Mouse (Mus musculus) 3134 (cell line): ENCODE measurements around the gene Susd3.

Source experiments
- DNase-seq: peaks from one replicate; pipeline ENCODE4 v3.0.0-alpha.2; 2011; ENCODE audit warnings: low spot score; ENCODE audit not compliant: insufficient read length; ENCODE audit errors: extremely low read depth

The Susd3 gene

DNA sequence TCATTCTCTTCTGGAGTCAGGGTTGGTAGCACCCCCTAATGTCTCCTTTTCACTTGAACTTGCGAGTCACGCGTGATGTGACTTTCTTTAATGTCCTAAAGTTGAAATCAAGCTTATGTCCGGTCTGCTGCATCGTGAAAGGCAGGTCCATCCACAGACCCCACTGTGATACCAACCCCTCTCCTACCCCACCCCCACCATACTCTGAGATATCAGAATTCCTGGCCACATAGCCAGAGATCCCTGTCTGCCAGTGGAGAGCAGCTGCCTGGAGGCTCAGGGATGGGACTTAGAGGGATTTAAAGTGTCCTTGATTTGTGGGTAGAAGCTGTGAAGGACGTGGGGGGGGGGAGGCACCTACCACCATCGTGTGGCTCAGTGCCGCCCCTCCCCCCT is at the start of gene Susd3:
TSS of gene Susd3 (minus strand) at position 240 of the 396 bp plus-strand sequence.
- no peak for DNase-seq

DNA sequence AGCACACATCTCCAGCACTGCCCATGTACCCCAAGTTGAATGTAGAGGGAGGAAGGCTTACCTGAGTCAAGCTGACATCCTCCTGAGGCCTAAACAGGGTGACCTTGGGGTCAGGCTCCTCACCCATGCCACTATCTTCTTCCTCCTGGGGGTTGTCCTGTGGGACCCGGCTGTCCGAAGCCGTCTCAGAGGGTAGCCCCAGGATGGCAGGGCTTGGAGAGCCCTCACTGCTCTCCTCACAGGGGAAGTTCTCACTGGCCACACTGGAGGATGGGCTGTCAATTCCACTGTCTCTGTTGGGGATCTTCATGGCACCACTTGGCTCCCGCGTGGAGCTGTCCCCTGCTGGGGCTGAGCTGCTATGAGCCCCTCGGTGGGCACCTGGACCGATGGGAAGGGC is 47.8 kb upstream of the Susd3 start:
- DNase-seq: no peak

DNA sequence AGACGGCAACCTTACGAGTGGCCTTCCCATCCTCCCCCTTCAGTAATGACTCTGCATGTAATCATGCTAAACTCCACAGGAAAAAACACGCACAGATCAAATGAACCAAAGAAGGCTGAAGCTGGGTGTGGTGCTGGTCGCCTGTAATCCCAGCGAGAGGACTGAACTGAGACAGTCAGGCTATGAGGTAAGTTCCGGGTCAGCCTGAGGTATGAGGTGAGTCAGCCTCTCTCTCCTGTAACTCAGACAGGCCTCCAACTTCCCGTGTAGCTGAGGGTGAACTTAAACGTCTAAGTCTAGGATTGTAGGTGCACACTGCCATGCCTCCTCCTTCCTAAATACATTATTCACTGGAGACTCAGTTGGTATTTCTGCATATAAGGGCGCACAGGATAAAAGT is 45.6 kb upstream of the Susd3 start:
- DNase-seq: no peak

- no peak for DNase-seq
Measured at GRCm38 (mm10) chr13:49291949-49292348, 43.4 kb upstream of the Susd3 start.

GRCm38 (mm10) chr13:49291398-49291797 is 42.9 kb upstream of the Susd3 start:
- no peak for DNase-seq

GRCm38 (mm10) chr13:49287224-49287623 is 38.7 kb upstream of the Susd3 start:
- no peak for DNase-seq

- no peak for DNase-seq
Measured at GRCm38 (mm10) chr13:49286750-49287149, 38.2 kb upstream of the Susd3 start.

DNA sequence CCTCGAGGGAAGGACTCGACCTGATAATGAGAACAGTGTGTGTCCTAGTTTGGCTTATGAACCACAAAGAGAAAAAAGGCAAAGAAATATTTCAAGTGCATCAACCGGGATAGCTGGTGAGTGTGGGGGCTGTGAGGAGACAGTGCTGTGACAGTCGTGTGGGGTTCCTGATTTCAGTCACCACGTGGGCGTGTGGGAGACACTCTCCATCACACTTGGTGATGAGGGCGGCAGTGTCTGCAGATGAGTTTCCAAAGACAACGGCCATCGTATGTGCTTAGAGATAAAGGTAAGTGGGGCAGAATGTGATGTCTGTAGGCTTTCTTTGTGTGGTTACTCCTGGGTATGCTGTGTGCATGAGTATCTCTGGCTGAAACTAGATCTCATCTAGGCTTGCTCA is 35.2 kb upstream of the Susd3 start:
- no peak for DNase-seq

DNA sequence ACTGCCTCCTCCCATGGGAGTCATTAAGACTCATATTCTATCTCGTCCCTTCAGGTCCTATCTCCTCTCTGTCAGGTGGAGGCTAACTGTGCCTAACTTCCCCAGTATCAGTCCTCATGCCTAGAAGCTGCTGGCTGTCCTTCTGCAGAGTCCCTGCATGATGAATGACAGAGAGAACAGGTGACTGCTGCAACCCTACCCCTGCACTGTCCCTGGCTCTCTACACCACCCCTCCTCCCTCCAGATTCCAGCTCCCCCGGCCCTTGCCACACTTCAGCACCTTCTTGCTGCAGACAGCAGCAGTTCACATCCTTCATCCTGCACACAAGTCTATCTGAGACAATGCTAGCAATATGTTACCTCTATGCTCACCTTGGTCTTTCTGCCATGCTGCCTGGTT is 33.7 kb upstream of the Susd3 start:
- DNase-seq: no peak

DNA sequence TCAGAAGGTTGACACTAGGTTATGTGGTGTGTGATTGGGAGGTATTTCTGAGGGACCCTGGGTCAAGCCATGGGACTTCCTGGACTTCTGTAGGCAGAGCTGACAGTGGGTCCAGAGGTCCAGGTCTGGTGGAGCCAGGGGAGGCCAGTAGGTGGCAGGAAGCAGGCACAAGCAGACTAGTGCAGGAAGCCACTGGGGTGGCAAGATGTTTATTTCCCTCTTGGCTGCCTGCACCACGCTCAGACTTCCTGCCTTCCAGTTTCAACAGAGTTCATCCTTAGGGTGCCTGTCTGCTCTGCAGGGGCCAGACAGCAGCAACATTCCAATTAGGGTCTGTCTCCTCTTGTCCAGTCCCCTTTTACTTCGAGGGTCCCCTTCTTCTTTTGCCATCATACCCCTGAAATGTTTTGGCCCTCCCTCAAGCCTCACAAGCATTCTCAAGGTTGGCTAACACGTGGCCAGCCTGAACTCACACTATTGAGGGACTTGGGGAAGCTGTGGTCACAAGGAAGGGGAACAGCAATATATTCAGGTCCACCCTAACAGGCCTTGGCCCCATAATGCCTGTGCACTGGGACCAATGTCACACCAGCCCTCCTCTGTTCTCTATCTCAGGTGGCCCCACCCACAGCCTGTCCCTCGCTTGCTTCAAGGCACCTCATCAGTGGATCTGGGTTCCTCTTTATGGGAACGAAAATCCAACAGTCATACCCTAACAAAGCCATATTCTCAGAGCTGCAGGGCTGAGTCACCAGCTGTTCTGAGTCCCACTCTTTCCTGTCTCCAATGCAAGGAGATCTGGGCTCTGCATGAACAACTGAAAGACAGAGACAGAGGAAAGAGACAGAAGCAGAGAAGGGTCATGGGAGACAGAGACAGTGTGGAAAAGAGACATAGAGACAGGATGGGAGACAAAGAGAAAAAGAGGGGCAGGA is 23.6 kb upstream of the Susd3 start:
- DNase-seq: no peak

DNA sequence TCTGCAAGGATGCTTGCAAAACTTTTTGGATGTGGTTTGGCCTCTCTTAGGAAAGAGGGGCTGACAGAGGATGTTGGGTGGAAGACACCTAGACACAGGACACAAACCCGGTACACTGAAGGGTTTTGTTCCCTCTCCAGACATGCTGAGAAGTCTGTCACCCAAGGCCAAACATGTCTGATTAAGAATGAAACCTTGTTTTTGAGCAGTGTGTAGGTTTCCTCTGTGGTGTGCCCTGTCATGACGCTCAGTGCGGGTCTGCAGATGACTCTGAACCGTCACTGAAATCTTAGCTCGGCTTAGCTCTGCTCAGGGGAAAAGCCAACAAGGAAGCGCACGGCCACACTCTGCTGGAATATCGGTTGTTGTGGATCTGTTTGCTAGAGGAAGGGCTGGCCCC is 22.0 kb upstream of the Susd3 start:
- DNase-seq: no peak

DNA sequence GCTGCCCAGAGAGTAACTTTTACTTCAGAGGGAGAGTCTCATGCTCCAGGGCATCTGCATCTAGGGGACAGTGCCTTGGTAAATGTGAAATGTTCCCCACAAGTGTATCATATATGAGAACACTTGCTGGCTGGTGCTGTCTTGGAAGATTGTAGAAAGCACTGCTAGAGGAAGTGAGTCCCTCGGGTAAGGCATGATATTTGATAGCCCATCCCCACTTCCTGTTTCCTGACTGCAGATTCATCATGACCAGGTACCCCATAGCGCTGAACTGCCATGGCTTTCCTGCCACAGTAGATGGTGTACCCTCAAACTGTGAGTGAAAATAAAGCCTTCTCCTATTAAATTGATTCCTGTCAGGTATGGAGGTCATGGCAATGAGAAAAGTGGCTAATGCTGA is 19.1 kb upstream of the Susd3 start:
- DNase-seq: no peak

GRCm38 (mm10) chr13:49260036-49260722 is 11.7 kb upstream of the Susd3 start:
- no peak for DNase-seq

DNA sequence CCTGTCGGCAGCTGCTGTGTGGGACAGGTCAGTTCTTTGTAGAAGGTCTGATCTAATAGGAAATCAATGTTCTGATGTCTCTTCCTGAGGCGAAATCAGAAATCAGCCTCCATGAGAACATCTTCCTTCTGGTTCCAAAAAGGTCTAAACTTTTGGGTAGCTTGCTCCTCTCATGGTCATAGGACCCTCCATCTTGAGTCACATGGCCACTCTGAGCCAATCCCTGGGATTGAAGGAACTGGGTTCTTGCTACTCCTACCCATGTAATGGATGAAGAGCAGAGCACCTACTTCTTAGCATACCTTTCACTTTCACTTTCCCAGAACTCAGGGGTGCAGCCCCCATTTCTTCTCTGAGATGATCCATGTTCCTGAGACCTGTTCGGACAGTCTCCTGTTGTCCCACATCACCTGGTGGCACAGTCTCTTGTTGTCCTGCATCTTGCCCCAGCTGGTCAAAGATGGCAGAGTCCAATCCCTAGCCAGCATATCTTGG is 9.4 kb upstream of the Susd3 start:
- no peak for DNase-seq

DNA sequence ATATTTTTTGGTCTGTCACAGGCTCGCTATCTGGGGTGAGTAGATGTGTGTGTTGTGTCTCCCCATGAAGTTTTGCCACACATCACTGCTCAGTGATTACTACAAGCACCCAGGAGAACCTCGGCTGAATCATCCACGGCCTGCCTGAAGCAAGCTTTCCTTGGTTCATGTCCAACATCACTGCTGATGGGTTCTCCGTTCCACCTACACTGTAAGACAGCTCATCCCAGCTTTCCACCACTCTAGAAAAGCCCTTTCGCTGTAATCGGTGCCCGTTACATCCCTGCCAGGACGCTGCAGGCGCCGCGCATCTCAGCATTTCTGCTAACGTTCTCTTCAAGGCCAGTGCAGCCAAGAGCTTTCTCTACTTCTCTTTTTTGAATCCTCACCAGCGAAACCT is 4.2 kb upstream of the Susd3 start:
- no peak for DNase-seq

- DNase-seq: no peak
Measured at GRCm38 (mm10) chr13:49252113-49252512, 3.6 kb upstream of the Susd3 start.

DNA sequence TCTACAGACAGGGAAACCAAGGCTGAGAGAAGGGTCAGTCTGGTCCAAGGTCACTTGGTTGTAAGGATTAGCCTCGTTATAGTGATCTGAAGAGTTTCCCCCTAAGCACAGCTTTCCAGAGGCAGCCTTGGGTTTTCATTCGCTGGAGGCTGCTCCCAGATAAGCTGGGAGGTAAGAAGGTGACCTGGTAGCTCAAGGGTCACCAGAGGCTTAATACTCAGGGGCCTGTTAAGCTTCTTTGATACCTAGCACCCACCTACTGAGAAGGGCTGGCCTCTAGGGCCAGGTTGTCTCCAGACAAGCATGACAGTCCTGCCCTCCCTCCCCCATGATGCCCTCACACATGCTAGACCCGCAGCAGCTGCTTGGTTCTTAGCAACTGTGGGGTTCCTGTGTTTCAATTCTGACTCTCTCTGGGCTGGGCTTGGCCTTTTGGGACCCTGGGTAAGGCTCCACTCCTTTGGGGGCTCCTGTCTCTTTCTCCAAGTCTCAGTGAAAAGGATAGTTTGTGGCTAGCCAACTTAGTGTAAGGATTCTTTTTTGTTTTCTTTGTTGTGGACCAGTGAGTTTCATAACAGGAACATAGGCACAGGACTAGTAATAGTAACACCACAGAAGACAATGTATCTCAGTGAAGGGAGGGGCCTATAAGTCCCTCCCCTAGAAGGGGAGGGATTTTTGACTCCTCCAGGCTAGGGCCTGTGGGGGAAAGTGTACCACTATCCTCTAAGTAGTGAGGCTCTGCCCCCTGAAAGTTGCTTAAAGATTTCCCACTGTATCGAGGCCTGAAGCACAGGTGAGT is 2.4 kb upstream of the Susd3 start:
- DNase-seq: no peak

DNA sequence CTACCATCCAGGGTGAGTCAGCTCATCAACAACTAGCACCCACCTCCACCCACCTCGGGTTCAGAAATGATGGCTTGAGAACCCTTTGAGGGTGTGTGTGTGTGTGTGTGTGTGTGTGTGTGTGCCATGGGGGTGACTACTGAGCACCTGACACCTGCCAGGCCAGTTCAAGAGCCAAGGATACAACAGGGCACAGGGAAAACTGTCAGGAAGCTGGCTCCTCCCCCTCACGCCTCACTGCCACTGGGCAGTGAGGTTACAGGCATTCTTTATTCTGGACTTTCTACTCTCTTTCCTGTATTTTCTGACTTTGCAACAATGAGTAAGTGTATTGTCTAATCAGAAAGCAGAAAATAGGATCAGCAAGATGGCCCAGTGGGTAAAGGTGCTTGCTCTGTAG is 1.1 kb upstream of the Susd3 start:
- DNase-seq: no peak

- DNase-seq: no peak
Measured at GRCm38 (mm10) chr13:49248923-49249322, 417 bp upstream of the Susd3 start.

DNA sequence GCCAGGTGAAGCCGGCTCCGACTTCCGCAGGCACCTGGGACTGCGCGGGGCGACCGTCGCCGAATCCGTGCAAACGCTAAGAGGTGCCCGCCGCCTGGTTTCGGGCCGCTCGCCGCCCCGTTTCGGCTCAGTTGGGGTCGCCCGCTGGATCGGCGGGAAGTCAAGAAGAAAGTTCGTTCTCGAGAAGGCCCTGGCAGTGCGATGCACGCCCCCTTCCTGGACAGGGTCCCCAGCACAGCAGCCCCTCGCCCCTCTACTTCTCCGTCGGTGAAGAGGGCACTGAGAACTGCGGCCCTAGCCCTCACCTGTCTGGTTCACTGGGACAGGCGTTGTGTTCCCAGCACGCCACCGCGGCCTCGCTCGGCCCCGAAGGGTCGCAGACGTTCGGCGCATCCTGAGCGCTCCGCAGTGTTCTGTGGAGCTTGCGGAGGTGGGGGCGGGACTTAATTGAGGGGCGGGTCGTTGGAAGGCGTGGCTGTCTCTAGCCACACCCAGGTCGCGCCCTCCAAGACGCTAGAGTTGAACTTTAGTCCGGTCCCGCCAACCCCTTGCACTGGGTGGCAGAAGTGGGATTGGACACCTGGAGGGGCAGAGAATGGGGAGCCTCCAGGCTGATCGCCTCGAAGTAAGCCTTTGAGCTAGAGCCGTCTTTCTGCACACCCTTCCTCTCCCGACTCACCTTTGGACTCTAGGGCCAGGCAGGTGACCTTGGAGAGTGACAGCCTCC is 603 bp downstream of the Susd3 start:
- DNase-seq: no peak
